Mouse (Mus musculus) neural tube, embryonic 14.5 days (tissue): ENCODE measurements around the gene Ipo4. TPM values are rescaled to one million over a fixed set of nuclear protein-coding genes. Genes with fewer than 3 reads are reported as not detected.

Experiments
- ATAC-seq: fragments of 200-750 bp; cut with Nextera tagmentation; 2 replicates; pipeline ENCODE4 v1.8.0; 2017; ENCODE audit warnings: low read depth, mild to moderate bottlenecking, moderate TSS enrichment, moderate library complexity
- H3K27ac ChIP-seq: fragments of 300-500 bp; sonication (generic); 2 replicates; pipeline ENCODE4 v1.5.1; 2014; ENCODE audit warnings: low read depth, mild to moderate bottlenecking, control low read depth, low read length, moderate library complexity, mixed read lengths
- H3K27me3 ChIP-seq: fragments of 300-500 bp; sonication (generic); 2 replicates; pipeline ENCODE4 v1.6.1; 2014; ENCODE audit warnings: low read length; ENCODE audit not compliant: control insufficient read depth, insufficient read depth
- H3K36me3 ChIP-seq: fragments of 300-500 bp; sonication (generic); 2 replicates; pipeline ENCODE4 v1.6.1; 2014; ENCODE audit warnings: low read length, mixed read lengths; ENCODE audit not compliant: control insufficient read depth, insufficient read depth
- H3K4me1 ChIP-seq: fragments of 300-500 bp; sonication (generic); 2 replicates; pipeline ENCODE4 v1.6.1; 2014; ENCODE audit warnings: low read length; ENCODE audit not compliant: control insufficient read depth, insufficient read depth
- H3K4me2 ChIP-seq: fragments of 300-500 bp; sonication (generic); 2 replicates; pipeline ENCODE4 v1.6.1; 2014; ENCODE audit warnings: mild to moderate bottlenecking, low read depth, low read length, control low read depth
- H3K4me3 ChIP-seq: fragments of 300-500 bp; sonication (generic); 2 replicates; pipeline ENCODE4 v1.5.1; 2014; ENCODE audit warnings: low read depth, low read length, control low read depth, mixed read lengths
- H3K9ac ChIP-seq: fragments of 300-500 bp; sonication (generic); replicated peaks from 2 replicates; pipeline ENCODE4 v1.6.1; 2014; ENCODE audit warnings: low read depth, mild to moderate bottlenecking, control low read depth, low read length, mixed read lengths
- H3K9me3 ChIP-seq: fragments of 300-500 bp; sonication (generic); 2 replicates; pipeline ENCODE4 v1.6.1; 2016; ENCODE audit warnings: low read length; ENCODE audit not compliant: control insufficient read depth
- WGBS: fragments of 180-500 bp; shearing (Covaris S2); extraction: QIAGEN DNeasy Blood & Tissue Kit; methylation state at CpG from one replicate; pipeline ENCODE4 v1.1.7; 2014; 5-methylcytosine and 5-hydroxymethylcytosine counted together
- polyA plus RNA-seq: library from polyadenylated mRNA; unstranded; fragments of >200 nt; fragmentation: Nextera tagmentation; extraction: Ambion mirVana; gene quantifications from 2 replicates; pipeline ENCODE4 v1.2.1, GENCODE M21; 2014

The Ipo4 gene
- polyA plus RNA-seq, 1 experiment from 2014 or later = 110 TPM

GRCm38 (mm10) chr14:55616844-55617243, 18.9 kb downstream of the Ipo4 start:
- H3K27me3 ChIP-seq = no peaks in the 10 kb centered on the region
- no peak overlapping the region for H3K4me2 ChIP-seq
- no peak overlapping the region for H3K27ac ChIP-seq
- H3K36me3 ChIP-seq = no peaks in the 10 kb centered on the region
- 87% methylated on average over 2 of the region's 2 CpGs for WGBS
- no peak overlapping the region for H3K4me3 ChIP-seq
- no peak for ATAC-seq
- H3K4me1 ChIP-seq = no peaks in the 10 kb centered on the region
- no peaks in the 10 kb centered on the region for H3K9me3 ChIP-seq
- H3K9ac ChIP-seq = no peak overlapping the region

GRCm38 (mm10) chr14:55615876-55616275, 19.9 kb downstream of the Ipo4 start:
- no peak for ATAC-seq
- no peaks in the 10 kb centered on the region for H3K9me3 ChIP-seq
- no peak overlapping the region for H3K9ac ChIP-seq
- no peak overlapping the region for H3K4me2 ChIP-seq
- H3K27ac ChIP-seq = no peak overlapping the region
- no peaks in the 10 kb centered on the region for H3K4me1 ChIP-seq
- WGBS = 55% methylated on average over 2 of the region's 2 CpGs
- H3K27me3 ChIP-seq = no peaks in the 10 kb centered on the region
- H3K4me3 ChIP-seq = no peak overlapping the region
- H3K36me3 ChIP-seq = no peaks in the 10 kb centered on the region

- Histone ChIP-seq H3K4me2 (no peak overlapping the region), H3K4me1 (no peaks in the 10 kb centered on the region), H3K27me3 (no peaks in the 10 kb centered on the region), H3K36me3 (no peaks in the 10 kb centered on the region), H3K9ac (no peak overlapping the region), H3K4me3 (no peak overlapping the region), H3K27ac (no peak overlapping the region), H3K9me3 (no peaks in the 10 kb centered on the region)
- WGBS = 77% methylated on average over 7 of the region's 7 CpGs
- no peak for ATAC-seq
Observed at GRCm38 (mm10) chr14:55614565-55615178, 21.1 kb downstream of the Ipo4 start.

GRCm38 (mm10) chr14:55613346-55613745, 22.4 kb downstream of the Ipo4 start:
- ATAC-seq = no peak
- Histone ChIP-seq H3K9me3 (no peaks in the 10 kb centered on the region), H3K36me3 (peaks cover 4% of the 10 kb centered on the region; the same call in 1 of the 2 replicates), H3K4me3 (no peak overlapping the region), H3K9ac (no peak overlapping the region), H3K27me3 (no peaks in the 10 kb centered on the region), H3K4me1 (no peaks in the 10 kb centered on the region), H3K4me2 (no peak overlapping the region), H3K27ac (no peak overlapping the region)
- 80% methylated on average over 6 of the region's 6 CpGs for WGBS

- no peaks in the 10 kb centered on the region for H3K27me3 ChIP-seq
- H3K9me3 ChIP-seq = no peaks in the 10 kb centered on the region
- H3K4me3 ChIP-seq = no peak overlapping the region
- no peak overlapping the region for H3K9ac ChIP-seq
- H3K4me2 ChIP-seq = no peak overlapping the region
- H3K36me3 ChIP-seq = peaks cover 19% of the 10 kb centered on the region
- 97% methylated on average over 6 of the region's 6 CpGs for WGBS
- H3K27ac ChIP-seq = no peak overlapping the region
- H3K4me1 ChIP-seq = no peaks in the 10 kb centered on the region
- no peak for ATAC-seq
Observed at GRCm38 (mm10) chr14:55608339-55608738, 27.4 kb downstream of the Ipo4 start.

- Histone ChIP-seq H3K4me3 (no peak overlapping the region), H3K27me3 (no peaks in the 10 kb centered on the region), H3K27ac (no peak overlapping the region), H3K4me1 (no peaks in the 10 kb centered on the region), H3K9ac (no peak overlapping the region), H3K9me3 (no peaks in the 10 kb centered on the region), H3K4me2 (no peak overlapping the region), H3K36me3 (peaks cover 39% of the 10 kb centered on the region)
- no peak for ATAC-seq
- 94% methylated on average over 16 of the region's 16 CpGs for WGBS
Observed at GRCm38 (mm10) chr14:55605743-55606459, 29.9 kb downstream of the Ipo4 start.

GRCm38 (mm10) chr14:55604823-55605222, 30.9 kb downstream of the Ipo4 start:
- ATAC-seq = no peak
- H3K36me3 ChIP-seq = peaks cover 49% of the 10 kb centered on the region
- 88% methylated on average over 11 of the region's 11 CpGs for WGBS
- H3K4me2 ChIP-seq = no peak overlapping the region
- H3K9me3 ChIP-seq = no peaks in the 10 kb centered on the region
- no peaks in the 10 kb centered on the region for H3K4me1 ChIP-seq
- no peaks in the 10 kb centered on the region for H3K27me3 ChIP-seq
- H3K27ac ChIP-seq = no peak overlapping the region
- no peak overlapping the region for H3K4me3 ChIP-seq
- no peak overlapping the region for H3K9ac ChIP-seq

GRCm38 (mm10) chr14:55603633-55604576, 31.9 kb downstream of the Ipo4 start:
- no peaks in the 10 kb centered on the region for H3K9me3 ChIP-seq
- 0 out of 2 replicates have a peak overlapping the region, but pooled peaks have one; percentile 48 for H3K9ac ChIP-seq
- H3K4me1 ChIP-seq = no peaks in the 10 kb centered on the region
- peak overlapping the region; percentile 34; the same call in 1 of the 2 replicates for H3K27ac ChIP-seq
- no peaks in the 10 kb centered on the region for H3K27me3 ChIP-seq
- peaks cover 59% of the 10 kb centered on the region for H3K36me3 ChIP-seq
- ATAC-seq = peak; percentile 87
- whole genome bisulfite sequencing = 22% methylated on average over 19 of the region's 19 CpGs
- peak overlapping the region; percentile 23 for H3K4me2 ChIP-seq
- no peak overlapping the region for H3K4me3 ChIP-seq
